Mouse (Mus musculus): ENCODE measurements around the gene Gm14399. TPM values are rescaled to one million over a fixed set of nuclear protein-coding genes. Genes with fewer than 3 reads are reported as not detected.
"Not testable (repeated sequence)": the region's sequence is repeated elsewhere in the genome, so short reads cannot be mapped to it uniquely, and the experiment has no call there.

Gene Gm14399
- polyA plus RNA-seq (2015; fragmentation: Nextera tagmentation; extraction: Ambion mirVana) = 4.9 and 10.8 TPM in 2 replicates

DNA sequence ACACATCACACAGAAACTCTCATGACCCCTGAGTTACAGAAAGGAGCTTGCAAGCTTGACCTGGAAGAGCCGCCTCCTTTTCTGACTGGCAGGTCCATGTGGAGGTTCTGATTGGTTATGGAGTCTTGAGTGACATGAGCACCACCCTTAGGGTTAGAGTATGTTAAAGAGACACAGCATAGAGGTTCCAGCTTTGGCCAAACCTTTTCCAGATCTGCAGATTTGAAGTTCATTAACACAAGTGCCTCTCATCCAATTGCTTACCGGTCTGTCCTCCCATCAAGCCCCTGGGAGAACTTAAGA, at the start of gene Gm14399:
TSS of gene Gm14399 (minus strand) at position 20 of the 303 bp plus-strand sequence.
- peak within 1 kb of the TSS; percentile 40 for H3K4me2 ChIP-seq (replicated peaks)
- 0 out of 2 replicates have a peak within 1 kb of the TSS, but pooled peaks have one; percentile 23 for H3K9ac ChIP-seq
- WGBS = 5% methylated on average over 1 of the region's 2 CpGs
- H3K36me3 ChIP-seq; ATAC-seq (ENCODE audit: insufficient number of reproducible peaks, low FRiP score, low TSS enrichment, low read depth); H3K27ac ChIP-seq (replicated peaks); H3K9me3 ChIP-seq (replicated peaks); H3K4me1 ChIP-seq; H3K27me3 ChIP-seq: not testable (repeated sequence)
- H3K4me3 ChIP-seq (replicated peaks) = peak within 1 kb of the TSS; percentile 49

GRCm38 (mm10) chr2:175179008-175179407, 37.2 kb upstream of the Gm14399 start:
- H3K4me2 ChIP-seq (replicated peaks); H3K4me1 ChIP-seq; H3K27me3 ChIP-seq; H3K9me3 ChIP-seq (replicated peaks); H3K9ac ChIP-seq; H3K4me3 ChIP-seq (replicated peaks); ATAC-seq (ENCODE audit: insufficient number of reproducible peaks, low FRiP score, low TSS enrichment, low read depth); H3K36me3 ChIP-seq; H3K27ac ChIP-seq (replicated peaks): not testable (repeated sequence)
- 44% methylated on average over 1 of the region's 1 CpGs for WGBS

GRCm38 (mm10) chr2:175176312-175176711, 34.5 kb upstream of the Gm14399 start:
- no peaks in the 10 kb centered on the region for H3K36me3 ChIP-seq
- no peaks in the 10 kb centered on the region for H3K27me3 ChIP-seq
- no peak overlapping the region for H3K4me2 ChIP-seq (replicated peaks)
- H3K9me3 ChIP-seq (replicated peaks) = no peaks in the 10 kb centered on the region
- 75% methylated on average over 6 of the region's 6 CpGs for WGBS
- H3K4me3 ChIP-seq (replicated peaks) = no peak overlapping the region
- no peaks in the 10 kb centered on the region for H3K4me1 ChIP-seq
- no peak for ATAC-seq (ENCODE audit: insufficient number of reproducible peaks, low FRiP score, low TSS enrichment, low read depth)
- no peak overlapping the region for H3K9ac ChIP-seq
- no peak overlapping the region for H3K27ac ChIP-seq (replicated peaks)

DNA sequence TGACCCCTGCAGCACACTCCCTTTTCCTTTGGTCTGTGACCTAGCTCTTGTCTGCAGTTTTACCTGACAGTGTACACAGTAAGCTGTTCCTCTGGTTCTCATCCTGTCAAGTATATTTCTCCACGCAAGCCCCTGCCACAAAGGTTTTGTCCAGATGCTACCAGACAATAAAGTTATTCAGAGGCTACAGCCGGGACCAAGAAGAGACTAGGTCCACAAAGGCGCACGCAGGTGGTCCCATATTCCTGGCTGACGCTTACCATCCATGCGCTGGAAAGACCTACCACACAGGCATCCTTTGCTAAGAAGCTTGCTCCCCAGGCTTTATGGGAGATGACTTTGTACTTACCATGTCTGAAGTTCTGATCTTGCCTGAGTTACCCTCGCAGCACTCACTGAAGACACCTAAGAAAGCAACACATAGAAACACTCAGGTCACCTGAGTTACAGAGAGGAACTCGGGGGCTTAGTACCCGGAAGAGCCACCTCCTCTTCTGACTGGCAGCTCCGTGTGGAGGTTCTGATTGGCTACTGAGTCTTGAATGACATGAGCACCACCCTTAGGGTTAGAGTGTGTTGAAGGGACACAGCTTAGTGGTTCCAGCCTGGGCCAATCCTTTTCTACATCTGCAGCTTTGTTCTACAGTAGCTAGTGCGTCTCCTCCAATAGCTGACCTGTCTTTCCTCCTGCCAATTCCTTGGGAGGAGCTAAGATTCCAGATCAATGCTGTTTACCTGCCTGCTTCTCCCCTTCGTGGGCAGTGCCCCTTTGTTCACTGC, 33.8 kb upstream of the Gm14399 start, which contains the start of gene Gm14443:
TSS of gene Gm14443 (minus strand) at position 471 of the 780 bp plus-strand sequence.
- H3K4me3 ChIP-seq (replicated peaks); H3K4me2 ChIP-seq (replicated peaks); H3K36me3 ChIP-seq; H3K4me1 ChIP-seq; H3K9me3 ChIP-seq (replicated peaks); H3K27me3 ChIP-seq; H3K27ac ChIP-seq (replicated peaks); ATAC-seq (ENCODE audit: insufficient number of reproducible peaks, low FRiP score, low TSS enrichment, low read depth); H3K9ac ChIP-seq: not testable (repeated sequence)
- 80% methylated on average over 12 of the region's 12 CpGs for WGBS

GRCm38 (mm10) chr2:175174058-175174457, 32.2 kb upstream of the Gm14399 start:
- 75% methylated on average over 2 of the region's 2 CpGs for WGBS
- not testable (repeated sequence) for H3K27ac ChIP-seq (replicated peaks); H3K36me3 ChIP-seq; H3K9ac ChIP-seq; H3K4me1 ChIP-seq; ATAC-seq (ENCODE audit: insufficient number of reproducible peaks, low FRiP score, low TSS enrichment, low read depth); H3K4me3 ChIP-seq (replicated peaks); H3K27me3 ChIP-seq; H3K9me3 ChIP-seq (replicated peaks); H3K4me2 ChIP-seq (replicated peaks)

GRCm38 (mm10) chr2:175172906-175173595, 31.2 kb upstream of the Gm14399 start:
- not testable (repeated sequence) for H3K9ac ChIP-seq; H3K36me3 ChIP-seq; H3K4me1 ChIP-seq; H3K4me3 ChIP-seq (replicated peaks); H3K27ac ChIP-seq (replicated peaks); H3K9me3 ChIP-seq (replicated peaks); H3K4me2 ChIP-seq (replicated peaks); ATAC-seq (ENCODE audit: insufficient number of reproducible peaks, low FRiP score, low TSS enrichment, low read depth); H3K27me3 ChIP-seq
- 82% methylated on average over 3 of the region's 3 CpGs for WGBS

- H3K9me3 ChIP-seq (replicated peaks) = no peaks in the 10 kb centered on the region
- no peaks in the 10 kb centered on the region for H3K36me3 ChIP-seq
- ATAC-seq (ENCODE audit: insufficient number of reproducible peaks, low FRiP score, low TSS enrichment, low read depth) = no peak
- H3K9ac ChIP-seq = no peak overlapping the region
- 85% methylated on average over 3 of the region's 3 CpGs for WGBS
- no peak overlapping the region for H3K4me3 ChIP-seq (replicated peaks)
- H3K27ac ChIP-seq (replicated peaks) = no peak overlapping the region
- no peaks in the 10 kb centered on the region for H3K27me3 ChIP-seq
- no peak overlapping the region for H3K4me2 ChIP-seq (replicated peaks)
- no peaks in the 10 kb centered on the region for H3K4me1 ChIP-seq
These were observed 30.3 kb upstream of the Gm14399 start for GRCm38 (mm10) chr2:175172123-175172522.

DNA sequence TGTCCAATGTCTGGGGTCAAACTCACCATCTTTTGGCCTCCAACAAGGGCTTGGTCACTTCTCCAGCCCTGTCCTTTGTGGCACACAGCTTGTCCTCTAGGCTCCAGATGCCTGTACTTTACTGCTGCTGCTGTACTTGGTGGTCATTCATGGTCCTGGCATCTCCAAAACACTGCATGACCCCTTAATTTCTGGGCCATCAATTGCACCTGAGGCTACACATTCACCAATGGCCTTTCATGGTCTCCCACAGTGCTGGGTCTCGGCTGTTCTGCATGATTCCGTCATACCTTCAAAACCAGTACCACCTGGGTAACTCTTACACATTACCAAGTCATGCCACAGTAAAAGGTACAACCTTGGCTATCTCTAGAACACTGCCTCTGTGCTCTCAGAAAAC, 25.1 kb upstream of the Gm14399 start:
- H3K36me3 ChIP-seq; H3K4me2 ChIP-seq (replicated peaks); H3K27ac ChIP-seq (replicated peaks); H3K4me1 ChIP-seq; H3K27me3 ChIP-seq; ATAC-seq (ENCODE audit: insufficient number of reproducible peaks, low FRiP score, low TSS enrichment, low read depth); H3K4me3 ChIP-seq (replicated peaks); H3K9ac ChIP-seq; H3K9me3 ChIP-seq (replicated peaks): not testable (repeated sequence)
- WGBS = 82% methylated on average over 2 of the region's 2 CpGs

DNA sequence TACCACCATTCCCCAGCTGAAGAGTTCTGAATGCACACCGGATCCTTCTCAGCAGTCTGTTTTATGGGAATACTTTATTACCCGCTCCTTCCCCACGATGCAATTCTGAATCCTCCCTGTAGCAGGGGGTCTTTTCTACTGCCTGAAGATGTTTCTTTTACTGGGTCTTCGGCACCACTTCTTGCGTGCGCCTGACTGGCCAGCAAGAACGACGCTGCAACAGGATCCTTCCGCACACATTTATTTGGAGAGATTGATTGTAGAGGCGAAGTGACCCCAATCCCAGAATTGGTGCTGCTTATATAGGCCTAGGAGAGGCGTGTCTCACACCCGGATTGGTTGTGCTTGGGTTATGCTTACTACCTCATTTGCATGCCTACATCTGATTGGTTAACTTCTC, 23.3 kb upstream of the Gm14399 start:
- H3K9me3 ChIP-seq (replicated peaks); H3K27me3 ChIP-seq; H3K4me2 ChIP-seq (replicated peaks); ATAC-seq (ENCODE audit: insufficient number of reproducible peaks, low FRiP score, low TSS enrichment, low read depth); H3K36me3 ChIP-seq; H3K4me3 ChIP-seq (replicated peaks); H3K4me1 ChIP-seq; H3K27ac ChIP-seq (replicated peaks); H3K9ac ChIP-seq: not testable (repeated sequence)
- 95% methylated on average over 12 of the region's 12 CpGs for WGBS

DNA sequence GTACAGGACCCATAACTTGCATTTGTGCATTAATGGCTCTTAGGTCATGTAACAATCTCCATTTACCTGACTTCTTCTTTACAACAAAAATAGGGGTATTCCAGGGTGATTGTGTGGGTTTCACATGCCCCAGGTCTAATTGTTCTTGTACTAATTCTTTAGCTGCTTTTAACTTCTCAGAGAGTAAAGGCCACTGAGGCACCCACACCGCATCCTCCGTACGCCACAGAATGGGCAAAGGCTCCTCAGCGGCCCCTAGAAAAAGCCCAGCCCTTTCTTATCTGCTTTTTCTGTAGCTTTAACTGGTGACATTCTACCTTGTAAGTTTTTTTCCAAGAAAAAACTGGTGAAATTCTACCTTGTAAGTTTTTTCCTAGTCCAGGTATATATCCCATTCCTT, 19.6 kb upstream of the Gm14399 start:
- not testable (repeated sequence) for H3K27ac ChIP-seq (replicated peaks); ATAC-seq (ENCODE audit: insufficient number of reproducible peaks, low FRiP score, low TSS enrichment, low read depth); H3K27me3 ChIP-seq; H3K9me3 ChIP-seq (replicated peaks); H3K36me3 ChIP-seq; H3K4me1 ChIP-seq; H3K4me2 ChIP-seq (replicated peaks); H3K4me3 ChIP-seq (replicated peaks); H3K9ac ChIP-seq
- WGBS = 88% methylated on average over 4 of the region's 4 CpGs

DNA sequence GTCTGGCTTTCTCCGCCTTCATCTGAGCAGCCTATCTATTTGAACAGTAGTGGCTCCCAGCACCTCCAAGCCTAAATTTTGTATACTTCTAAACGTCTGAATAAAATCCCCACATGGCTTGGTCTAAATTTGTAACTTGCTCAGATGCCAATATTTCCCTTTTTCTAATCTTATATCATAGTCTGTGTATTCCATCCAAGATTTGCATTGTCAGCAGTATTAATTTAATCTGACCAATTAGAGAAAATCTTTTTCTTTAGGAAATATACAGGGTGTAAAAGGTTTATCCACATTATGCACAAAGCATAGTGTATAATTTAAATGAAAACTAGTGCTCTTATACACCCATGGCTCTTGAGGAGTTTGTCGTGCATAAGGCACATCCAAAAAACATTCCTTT, 16.8 kb upstream of the Gm14399 start:
- 86% methylated on average over 3 of the region's 3 CpGs for WGBS
- Histone ChIP-seq H3K9ac (no peak overlapping the region), H3K9me3 (replicated peaks) (no peaks in the 10 kb centered on the region), H3K36me3 (no peaks in the 10 kb centered on the region), H3K27ac (replicated peaks) (no peak overlapping the region), H3K4me3 (replicated peaks) (no peak overlapping the region), H3K27me3 (no peaks in the 10 kb centered on the region), H3K4me2 (replicated peaks) (no peak overlapping the region), H3K4me1 (no peaks in the 10 kb centered on the region)
- no peak for ATAC-seq (ENCODE audit: insufficient number of reproducible peaks, low FRiP score, low TSS enrichment, low read depth)

DNA sequence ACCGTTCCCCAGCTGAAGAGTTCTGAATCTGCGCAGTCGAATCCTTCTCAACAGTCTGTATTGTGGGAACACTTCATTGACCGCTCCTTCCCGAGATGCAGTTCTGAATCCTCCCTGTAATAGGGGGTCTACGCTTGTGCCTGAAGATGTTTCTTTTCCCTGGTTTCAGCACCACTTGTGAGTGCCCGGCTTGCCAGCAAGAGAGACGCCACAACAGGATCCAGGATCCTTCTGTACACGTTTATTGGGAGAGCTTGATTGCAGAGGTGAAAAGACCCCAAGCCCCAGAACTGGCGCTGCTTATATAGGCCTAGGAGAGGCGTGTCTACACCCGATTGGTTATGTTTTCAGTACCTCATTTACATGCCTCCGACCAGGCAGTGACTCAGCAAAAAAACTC, 14.9 kb upstream of the Gm14399 start:
- H3K4me2 ChIP-seq (replicated peaks) = no peak overlapping the region
- no peak overlapping the region for H3K9ac ChIP-seq
- H3K4me3 ChIP-seq (replicated peaks) = no peak overlapping the region
- no peaks in the 10 kb centered on the region for H3K9me3 ChIP-seq (replicated peaks)
- H3K27me3 ChIP-seq = no peaks in the 10 kb centered on the region
- ATAC-seq (ENCODE audit: insufficient number of reproducible peaks, low FRiP score, low TSS enrichment, low read depth) = no peak
- 87% methylated on average over 13 of the region's 13 CpGs for WGBS
- H3K27ac ChIP-seq (replicated peaks) = no peak overlapping the region
- no peaks in the 10 kb centered on the region for H3K36me3 ChIP-seq
- no peaks in the 10 kb centered on the region for H3K4me1 ChIP-seq
